Mouse (Mus musculus) adrenal gland (tissue): ENCODE results near the gene Rpl7a.
"Not testable (repeated sequence)": the region's sequence is repeated elsewhere in the genome, so short reads cannot be mapped to it uniquely, and the experiment has no call there.

Source experiments
- intact Hi-C: fragments of 180-260 bp; cut with DNase I; formaldehyde crosslinking; loops from one replicate; pipeline ENCODE4 v1.15.1; 2025
- long read RNA-seq, 2 experiments: library from polyadenylated mRNA; unstranded; transcript quantifications; one replicate each; pipeline ENCODE4 v2.0.0; 2020; ENCODE audit warnings: borderline replicate concordance in 1 of 2; ENCODE audit not compliant: insufficient replicate concordance in 1 of 2

Rpl7a gene
- long read RNA-seq, experiment 1, transcript Rpl7a-201 (8 exons, 914 nt), result major isoform, 65 of 83 reads
- long read RNA-seq, experiment 1, partial matches to known transcripts, result 13 of 83 reads
- long read RNA-seq, experiment 1, other reads (novel, unspliced or antisense), result 4 of 83 reads
- long read RNA-seq, experiment 2, transcript Rpl7a-201 (8 exons, 914 nt), result major isoform, 50 of 70 reads
- long read RNA-seq, experiment 2, partial matches to known transcripts, result 13 of 70 reads
- long read RNA-seq, experiment 2, other reads (novel, unspliced or antisense), result 6 of 70 reads

GRCm38 (mm10) chr2:26910124-26910993 is at the start of gene Rpl7a, which contains the start of gene Med22:
Gene Rpl7a, plus strand, starts transcription at chr2:26910764.
Gene Med22, minus strand, starts transcription at chr2:26910677.
- intact Hi-C loops, result no loop called here

- intact Hi-C loops, result no loop called here
These were observed 47.7 kb upstream of the Rpl7a start for GRCm38 (mm10) chr2:26862856-26863255.

- intact Hi-C loops, result no loop called here
These were observed 45.7 kb upstream of the Rpl7a start, which contains the start of gene Abo for GRCm38 (mm10) chr2:26864879-26865278. Gene Abo, minus strand, starts transcription at chr2:26864979.

GRCm38 (mm10) chr2:26870666-26871065 is 39.9 kb upstream of the Rpl7a start:
- intact Hi-C loops, result no loop called here

GRCm38 (mm10) chr2:26878571-26878970 is 32.0 kb upstream of the Rpl7a start:
- intact Hi-C loops, result no loop called here

- intact Hi-C loops, result not testable (repeated sequence)
These were observed 25.0 kb upstream of the Rpl7a start for GRCm38 (mm10) chr2:26885541-26885940.

GRCm38 (mm10) chr2:26886170-26886569 is 24.4 kb upstream of the Rpl7a start:
- intact Hi-C loops, result not testable (repeated sequence)

- intact Hi-C loops, result no loop called here
These were observed 14.7 kb upstream of the Rpl7a start for GRCm38 (mm10) chr2:26895898-26896297.

GRCm38 (mm10) chr2:26900731-26901130 is 9.8 kb upstream of the Rpl7a start:
- intact Hi-C loops, result no loop called here

- intact Hi-C loops, result no loop called here
These were observed 8.6 kb upstream of the Rpl7a start for GRCm38 (mm10) chr2:26901834-26902400.

GRCm38 (mm10) chr2:26902467-26903220 is 7.9 kb upstream of the Rpl7a start, which contains the start of gene Surf6:
Gene Surf6, minus strand, starts transcription at chr2:26902879.
- intact Hi-C loops, result no loop called here

- intact Hi-C loops, result no loop called here
These were observed 7.3 kb upstream of the Rpl7a start for GRCm38 (mm10) chr2:26903311-26903710.

- intact Hi-C loops, result loop anchor here (5.0 kb wide), 1 partner anchor 56 kb away; the partner anchor contains the start of gene Rexo4
These were observed 4.6 kb upstream of the Rpl7a start for GRCm38 (mm10) chr2:26905936-26906335.

GRCm38 (mm10) chr2:26906431-26906830 is 4.1 kb upstream of the Rpl7a start:
- intact Hi-C loops, result loop anchor here (5.0 kb wide), 1 partner anchor 56 kb away; the partner anchor contains the start of gene Rexo4

GRCm38 (mm10) chr2:26907109-26907508 is 3.5 kb upstream of the Rpl7a start:
- intact Hi-C loops, result loop anchor here (5.0 kb wide), 1 partner anchor 55 kb away; the partner anchor contains the start of gene Rexo4

GRCm38 (mm10) chr2:26908710-26909386 is 1.7 kb upstream of the Rpl7a start:
- intact Hi-C loops, result loop anchor here (5.0 kb wide), 1 partner anchor 53 kb away; the partner anchor contains the start of gene Rexo4

GRCm38 (mm10) chr2:26909387-26909784 is 1.2 kb upstream of the Rpl7a start:
- intact Hi-C loops, result loop anchor here (5.0 kb wide), 1 partner anchor 53 kb away; the partner anchor contains the start of gene Rexo4

- intact Hi-C loops, result no loop called here
These were observed 616 bp downstream of the Rpl7a start for GRCm38 (mm10) chr2:26910994-26911765.

GRCm38 (mm10) chr2:26912253-26912770 is 1.7 kb downstream of the Rpl7a start:
- intact Hi-C loops, result no loop called here
